Mouse (Mus musculus): ENCODE data around the gene Fer1l5. TPM values are rescaled to one million over a fixed set of nuclear protein-coding genes. Genes with fewer than 3 reads are reported as not detected.

Fer1l5 gene
- total and polyA plus RNA-seq, 2 experiments = not detected

DNA sequence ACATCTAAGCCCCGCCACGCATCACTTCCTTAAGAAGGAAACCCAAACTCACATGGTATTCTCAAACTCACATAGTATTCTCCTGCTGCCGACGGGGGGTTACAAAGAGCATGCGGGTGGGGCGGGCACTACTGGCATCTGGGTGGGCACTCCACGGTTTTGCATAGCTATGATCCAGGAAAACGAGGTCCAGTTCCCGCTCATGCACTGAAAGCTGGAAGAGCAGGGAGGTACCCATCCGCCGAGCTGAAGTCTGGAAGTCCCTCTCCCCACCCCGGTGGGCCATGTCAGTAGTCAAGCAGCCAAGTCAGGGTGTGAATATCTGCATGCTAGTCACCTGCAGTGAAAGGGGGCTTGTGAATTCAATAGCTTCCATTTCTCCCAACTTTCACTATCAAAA is 4.4 kb upstream of the Fer1l5 start:
- H3K27me3 ChIP-seq (ENCODE audit: control insufficient read depth, insufficient read depth, low read length) = no peaks in the 10 kb centered on the region
- TF ChIP-seq CTCF (IDR thresholded peaks at IDR 0.05; ENCODE audit: low read depth, low read length) (no peak), POLR2A (IDR thresholded peaks at IDR 0.05; ENCODE audit: extremely low read depth, insufficient read depth, low read length) (no peak)
- 45% methylated on average over 12 of the region's 12 CpGs for WGBS
- H3K4me3 ChIP-seq (ENCODE audit: insufficient read depth, low read depth, low read length) = peak overlapping the region; percentile 98
- no peak for DNase-seq (ENCODE audit: extremely low read depth, low read depth, low spot score)
- H3K79me2 ChIP-seq (ENCODE audit: control insufficient read depth, insufficient read depth, low read length) = peaks cover 33% of the 10 kb centered on the region; the same call in 1 of the 2 replicates
- peaks cover 17% of the 10 kb centered on the region for H3K4me1 ChIP-seq (ENCODE audit: control insufficient read depth, insufficient read depth, low read length)
- H3K27ac ChIP-seq (replicated peaks; ENCODE audit: insufficient read depth, low read depth, low read length) = peak overlapping the region; percentile 93
- H3K9ac ChIP-seq (ENCODE audit: low read depth, low read length) = peak overlapping the region; percentile 99
- H3K36me3 ChIP-seq (ENCODE audit: control insufficient read depth, insufficient read depth, low read length) = peaks cover 18% of the 10 kb centered on the region

DNA sequence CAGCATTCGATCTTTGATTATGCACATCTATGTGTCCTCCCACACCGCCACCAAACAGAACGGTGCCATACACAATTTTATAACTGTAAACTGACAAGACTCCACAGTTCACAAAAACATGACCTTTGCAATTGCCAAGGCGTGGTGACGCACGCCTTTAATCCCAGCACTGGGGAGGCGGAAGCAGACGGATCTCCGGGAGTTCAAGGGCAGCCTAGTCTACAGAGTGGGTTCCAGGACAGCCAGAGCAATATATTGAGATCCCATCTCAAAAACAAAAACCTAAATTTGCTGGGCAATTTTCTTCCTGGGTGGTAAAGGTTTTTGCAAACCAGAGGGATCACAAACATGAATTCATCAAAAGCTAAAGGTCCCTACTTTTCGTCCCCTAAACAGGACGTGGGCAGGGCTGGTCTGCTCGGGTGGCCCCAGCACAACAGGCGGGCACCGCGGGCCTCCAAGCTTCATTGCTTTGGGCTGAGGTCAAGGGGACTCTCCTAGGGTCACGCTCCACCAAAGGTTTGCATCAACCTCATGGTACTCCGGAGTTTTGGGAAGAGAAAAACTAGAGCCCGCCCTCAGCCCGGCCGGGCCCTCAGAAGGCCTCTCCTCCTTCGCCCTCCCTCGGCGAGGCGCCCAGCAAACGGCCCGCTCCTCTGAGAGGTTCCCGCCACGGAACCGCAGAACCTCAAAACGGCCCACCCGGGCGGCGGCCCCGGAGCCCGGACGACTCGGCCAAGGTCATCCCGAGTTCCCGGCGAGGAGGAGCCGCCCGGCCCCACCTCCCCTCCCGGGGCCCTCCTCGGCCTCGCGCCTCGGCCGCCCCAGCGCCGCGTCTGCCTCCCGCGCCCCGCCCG is 3.8 kb upstream of the Fer1l5 start:
- under 1% methylated on average over 54 of the region's 55 CpGs for WGBS
- Histone ChIP-seq H3K9ac (ENCODE audit: low read depth, low read length) (peak overlapping the region; percentile 99), H3K4me3 (ENCODE audit: insufficient read depth, low read depth, low read length) (peak overlapping the region; percentile 98), H3K27me3 (ENCODE audit: control insufficient read depth, insufficient read depth, low read length) (no peaks in the 10 kb centered on the region), H3K4me1 (ENCODE audit: control insufficient read depth, insufficient read depth, low read length) (peaks cover 17% of the 10 kb centered on the region), H3K79me2 (ENCODE audit: control insufficient read depth, insufficient read depth, low read length) (peaks cover 33% of the 10 kb centered on the region; the same call in 1 of the 2 replicates), H3K36me3 (ENCODE audit: control insufficient read depth, insufficient read depth, low read length) (peaks cover 16% of the 10 kb centered on the region), H3K27ac (replicated peaks; ENCODE audit: insufficient read depth, low read depth, low read length) (peak overlapping the region; percentile 93)
- TF ChIP-seq POLR2A (IDR thresholded peaks at IDR 0.05; ENCODE audit: extremely low read depth, insufficient read depth, low read length) (no peak), CTCF (IDR thresholded peaks at IDR 0.05; ENCODE audit: low read depth, low read length) (no peak)
- peak; percentile 77 for DNase-seq (ENCODE audit: extremely low read depth, low read depth, low spot score)

DNA sequence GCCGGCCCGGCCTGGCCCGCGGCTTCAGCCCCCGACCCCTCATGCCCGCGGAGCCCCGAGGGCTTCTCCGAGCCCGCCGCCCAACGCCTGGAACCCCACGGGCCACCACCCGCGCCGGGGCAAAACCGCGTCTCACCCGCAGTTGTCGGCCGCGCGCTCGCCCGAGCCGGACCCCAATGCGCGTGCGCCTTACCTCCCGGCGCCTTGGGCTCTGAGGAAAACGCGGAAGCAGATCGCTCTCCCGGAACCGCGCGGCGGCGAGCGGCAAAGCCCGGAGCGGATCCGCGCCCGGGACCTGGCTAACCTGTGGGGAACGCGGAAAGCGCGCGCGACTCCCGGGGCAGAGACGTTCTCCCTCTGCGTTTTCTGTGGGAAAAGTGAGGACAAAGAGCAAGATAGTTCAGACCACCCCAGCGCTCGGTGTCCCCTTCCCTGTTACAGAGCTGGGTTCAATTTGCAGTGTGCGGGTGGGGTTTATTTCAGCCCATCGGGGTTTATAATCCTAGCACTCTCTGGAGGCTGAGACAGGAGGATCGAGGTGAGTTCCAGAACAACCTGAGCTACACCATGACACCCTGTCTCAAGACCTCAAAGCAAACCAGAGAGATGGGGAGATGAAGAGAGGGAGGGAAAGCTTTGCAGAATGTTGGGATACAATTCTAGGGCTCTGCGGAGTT is 3.0 kb upstream of the Fer1l5 start, which contains the start of gene Kansl3:
Gene Kansl3 (minus strand): TSS at position 213 of the 677 bp plus-strand sequence.
- Histone ChIP-seq H3K36me3 (ENCODE audit: control insufficient read depth, insufficient read depth, low read length) (peaks cover 10% of the 10 kb centered on the region; the same call in 1 of the 2 replicates), H3K4me3 (ENCODE audit: insufficient read depth, low read depth, low read length) (peak within 1 kb of the TSS; percentile 98), H3K27me3 (ENCODE audit: control insufficient read depth, insufficient read depth, low read length) (no peaks in the 10 kb centered on the region), H3K79me2 (ENCODE audit: control insufficient read depth, insufficient read depth, low read length) (peaks cover 33% of the 10 kb centered on the region; the same call in 1 of the 2 replicates), H3K9ac (ENCODE audit: low read depth, low read length) (peak within 1 kb of the TSS; percentile 99), H3K4me1 (ENCODE audit: control insufficient read depth, insufficient read depth, low read length) (peaks cover 17% of the 10 kb centered on the region), H3K27ac (replicated peaks; ENCODE audit: insufficient read depth, low read depth, low read length) (peak within 1 kb of the TSS; percentile 93)
- peak; percentile 74 for DNase-seq (ENCODE audit: extremely low read depth, low read depth, low spot score)
- 4% methylated on average over 61 of the region's 61 CpGs for WGBS
- no peak for TF ChIP-seq CTCF (IDR thresholded peaks at IDR 0.05; ENCODE audit: low read depth, low read length)
- peak; percentile 86 for TF ChIP-seq POLR2A (IDR thresholded peaks at IDR 0.05; ENCODE audit: extremely low read depth, insufficient read depth, low read length)

DNA sequence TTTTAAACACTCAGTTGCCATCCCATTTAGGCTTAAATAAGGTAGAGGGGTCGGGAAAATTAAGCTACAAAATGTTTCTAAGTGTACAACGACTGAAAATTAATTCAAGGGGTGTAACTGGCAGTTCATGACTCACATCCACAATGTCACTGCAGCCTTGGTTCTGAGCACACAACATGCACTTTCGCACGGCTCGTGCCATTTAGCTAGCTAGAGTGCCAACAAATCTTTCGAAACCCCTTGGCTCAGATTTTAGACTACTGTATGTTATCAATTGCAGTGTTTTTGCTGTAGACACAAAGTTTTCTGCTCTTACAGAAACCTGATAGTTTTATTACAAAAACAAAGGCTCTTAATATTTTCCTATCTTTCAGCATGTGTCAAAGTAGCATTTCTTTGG is 1.2 kb upstream of the Fer1l5 start:
- TF ChIP-seq POLR2A (IDR thresholded peaks at IDR 0.05; ENCODE audit: extremely low read depth, insufficient read depth, low read length) = no peak
- TF ChIP-seq CTCF (IDR thresholded peaks at IDR 0.05; ENCODE audit: low read depth, low read length) = no peak
- DNase-seq (ENCODE audit: extremely low read depth, low read depth, low spot score) = peak; percentile 94

DNA sequence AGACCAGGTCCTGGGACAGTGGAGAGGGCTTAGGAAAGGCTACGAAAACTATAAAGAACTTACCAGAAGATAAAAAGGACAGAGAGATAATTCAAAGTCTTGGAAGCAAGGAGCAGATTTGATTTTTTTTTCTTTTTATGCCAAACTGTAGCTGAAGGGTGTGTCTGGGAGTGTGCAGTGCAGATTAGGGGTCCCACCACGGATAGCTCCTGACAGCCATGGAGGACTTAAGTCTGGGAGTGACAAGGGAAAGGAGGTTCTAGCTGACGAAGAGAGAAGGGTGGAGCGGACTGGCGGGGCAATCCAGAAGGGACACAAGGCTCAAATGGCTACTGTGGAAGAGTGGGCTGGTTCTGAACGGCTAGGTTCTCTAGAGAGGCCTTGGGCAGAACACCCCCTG is 6.8 kb downstream of the Fer1l5 start:
- no peaks in the 10 kb centered on the region for H3K79me2 ChIP-seq (ENCODE audit: control insufficient read depth, insufficient read depth, low read length)
- no peaks in the 10 kb centered on the region for H3K36me3 ChIP-seq (ENCODE audit: control insufficient read depth, insufficient read depth, low read length)
- WGBS = 89% methylated on average over 6 of the region's 6 CpGs
- 0 out of 2 replicates have a peak, but pooled peaks cover 1% of the 10 kb centered on the region for H3K4me1 ChIP-seq (ENCODE audit: control insufficient read depth, insufficient read depth, low read length)
- TF ChIP-seq CTCF (IDR thresholded peaks at IDR 0.05; ENCODE audit: low read depth, low read length) (no peak), POLR2A (IDR thresholded peaks at IDR 0.05; ENCODE audit: extremely low read depth, insufficient read depth, low read length) (no peak)
- no peak overlapping the region for H3K4me3 ChIP-seq (ENCODE audit: insufficient read depth, low read depth, low read length)
- H3K27me3 ChIP-seq (ENCODE audit: control insufficient read depth, insufficient read depth, low read length) = no peaks in the 10 kb centered on the region
- no peak overlapping the region for H3K9ac ChIP-seq (ENCODE audit: low read depth, low read length)
- no peak for DNase-seq (ENCODE audit: extremely low read depth, low read depth, low spot score)
- H3K27ac ChIP-seq (replicated peaks; ENCODE audit: insufficient read depth, low read depth, low read length) = no peak overlapping the region

More for the DNA sequence above, 1.2 kb upstream of the Fer1l5 start:
- 25% methylated on average over 6 of the region's 6 CpGs for WGBS
- Histone ChIP-seq H3K4me3 (ENCODE audit: insufficient read depth, low read depth, low read length) (no peak overlapping the region), H3K9ac (ENCODE audit: low read depth, low read length) (no peak overlapping the region), H3K27ac (replicated peaks; ENCODE audit: insufficient read depth, low read depth, low read length) (peak overlapping the region; percentile 60), H3K36me3 (ENCODE audit: control insufficient read depth, insufficient read depth, low read length) (peaks cover 3% of the 10 kb centered on the region; the same call in 1 of the 2 replicates), H3K79me2 (ENCODE audit: control insufficient read depth, insufficient read depth, low read length) (peaks cover 24% of the 10 kb centered on the region; the same call in 1 of the 2 replicates), H3K27me3 (ENCODE audit: control insufficient read depth, insufficient read depth, low read length) (no peaks in the 10 kb centered on the region), H3K4me1 (ENCODE audit: control insufficient read depth, insufficient read depth, low read length) (peaks cover 17% of the 10 kb centered on the region)
